Mouse (Mus musculus): Measurements from ENCODE around the gene Asic2. TPM values are rescaled to one million over a fixed set of nuclear protein-coding genes. Genes with fewer than 3 reads are reported as not detected.
"Not testable (repeated sequence)": the region's sequence is repeated elsewhere in the genome, so short reads cannot be mapped to it uniquely, and the experiment has no call there.

The Asic2 gene
- polyA plus RNA-seq, 1 experiment from 2014 or later, result 12.4 TPM

GRCm38 (mm10) chr11:81263193-81263592, 705.1 kb downstream of the Asic2 start:
- Histone ChIP-seq H3K4me3 (replicated peaks; ENCODE audit: low read length) (no peak overlapping the region), H3K36me3 (replicated peaks; ENCODE audit: control insufficient read depth, insufficient read depth) (no peaks in the 10 kb centered on the region), H3K27me3 (ENCODE audit: control insufficient read depth, insufficient read depth, low read length) (no peaks in the 10 kb centered on the region), H3K9ac (no peak overlapping the region), H3K4me1 (replicated peaks; ENCODE audit: control insufficient read depth, insufficient read depth, low read length) (no peaks in the 10 kb centered on the region), H3K4me2 (replicated peaks) (no peak overlapping the region), H3K27ac (no peak overlapping the region), H3K9me3 (ENCODE audit: control insufficient read depth, low read length) (0 out of 2 replicates have a peak, but pooled peaks cover 9% of the 10 kb centered on the region)
- WGBS, result 88% methylated on average over 1 of the region's 1 CpGs
- ATAC-seq (ENCODE audit: low FRiP score) (no peak), DNase-seq (ENCODE audit: low spot score) (no peak)

DNA sequence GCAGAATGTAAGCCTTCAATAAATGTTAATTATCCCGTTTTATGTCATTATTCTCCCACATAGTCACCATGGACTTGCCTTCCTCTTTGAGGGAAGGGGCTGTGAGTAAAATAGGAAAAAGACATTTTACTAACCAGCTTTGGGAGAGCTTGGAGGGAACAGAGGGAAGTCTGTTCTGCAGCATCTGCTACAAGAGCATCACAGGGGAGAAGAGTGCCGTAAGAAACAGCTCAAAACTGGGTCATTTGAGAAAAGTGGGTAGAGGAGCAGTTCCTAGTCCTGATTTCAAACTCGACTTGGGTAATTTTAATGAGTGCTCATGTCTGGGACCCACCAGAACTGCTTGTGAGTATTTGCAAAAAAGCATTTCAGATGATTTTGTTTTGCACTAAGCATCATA, 707.0 kb downstream of the Asic2 start:
- Histone ChIP-seq H3K4me2 (replicated peaks) (no peak overlapping the region), H3K4me3 (replicated peaks; ENCODE audit: low read length) (no peak overlapping the region), H3K27ac (no peak overlapping the region), H3K9me3 (ENCODE audit: control insufficient read depth, low read length) (0 out of 2 replicates have a peak, but pooled peaks cover 9% of the 10 kb centered on the region), H3K36me3 (replicated peaks; ENCODE audit: control insufficient read depth, insufficient read depth) (no peaks in the 10 kb centered on the region), H3K27me3 (ENCODE audit: control insufficient read depth, insufficient read depth, low read length) (no peaks in the 10 kb centered on the region), H3K4me1 (replicated peaks; ENCODE audit: control insufficient read depth, insufficient read depth, low read length) (no peaks in the 10 kb centered on the region), H3K9ac (no peak overlapping the region)
- ATAC-seq (ENCODE audit: low FRiP score) (no peak), DNase-seq (ENCODE audit: low spot score) (no peak)
- 88% methylated on average over 3 of the region's 3 CpGs for WGBS

DNA sequence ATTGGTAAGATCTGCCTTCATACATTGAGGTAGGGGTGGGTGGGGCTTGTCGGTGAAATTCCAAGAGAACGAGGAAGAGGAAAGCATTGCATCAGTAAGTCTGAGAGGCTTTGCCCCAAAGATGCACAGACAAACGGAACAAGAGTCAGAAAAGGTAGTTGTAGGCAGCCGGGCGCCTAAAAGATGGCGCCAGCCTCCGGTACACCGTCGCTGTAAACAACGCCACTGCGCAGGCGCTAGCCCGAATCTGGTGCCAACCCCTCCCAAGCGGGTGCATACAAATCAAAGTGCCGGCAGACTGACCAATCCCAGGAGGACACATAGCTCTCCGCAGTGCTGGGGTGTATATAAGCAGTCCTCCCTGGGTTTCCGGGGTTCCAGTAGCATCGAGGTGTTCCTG, 727.1 kb downstream of the Asic2 start:
- not testable (repeated sequence) for H3K9ac ChIP-seq; H3K9me3 ChIP-seq (ENCODE audit: control insufficient read depth, low read length); ATAC-seq (ENCODE audit: low FRiP score); DNase-seq (ENCODE audit: low spot score); H3K4me2 ChIP-seq (replicated peaks); H3K4me1 ChIP-seq (replicated peaks; ENCODE audit: control insufficient read depth, insufficient read depth, low read length); H3K27ac ChIP-seq; H3K4me3 ChIP-seq (replicated peaks; ENCODE audit: low read length); H3K36me3 ChIP-seq (replicated peaks; ENCODE audit: control insufficient read depth, insufficient read depth); H3K27me3 ChIP-seq (ENCODE audit: control insufficient read depth, insufficient read depth, low read length)
- 98% methylated on average over 18 of the region's 18 CpGs for WGBS

GRCm38 (mm10) chr11:81239966-81240681, 728.1 kb downstream of the Asic2 start:
- peak; percentile 36 for DNase-seq (ENCODE audit: low spot score)
- H3K4me2 ChIP-seq (replicated peaks), result no peak overlapping the region
- no peak for ATAC-seq (ENCODE audit: low FRiP score)
- H3K27me3 ChIP-seq (ENCODE audit: control insufficient read depth, insufficient read depth, low read length), result no peaks in the 10 kb centered on the region
- no peak overlapping the region for H3K4me3 ChIP-seq (replicated peaks; ENCODE audit: low read length)
- no peaks in the 10 kb centered on the region for H3K9me3 ChIP-seq (ENCODE audit: control insufficient read depth, low read length)
- WGBS, result 65% methylated on average over 13 of the region's 13 CpGs
- H3K36me3 ChIP-seq (replicated peaks; ENCODE audit: control insufficient read depth, insufficient read depth), result no peaks in the 10 kb centered on the region
- no peak overlapping the region for H3K27ac ChIP-seq
- H3K4me1 ChIP-seq (replicated peaks; ENCODE audit: control insufficient read depth, insufficient read depth, low read length), result no peaks in the 10 kb centered on the region
- no peak overlapping the region for H3K9ac ChIP-seq

DNA sequence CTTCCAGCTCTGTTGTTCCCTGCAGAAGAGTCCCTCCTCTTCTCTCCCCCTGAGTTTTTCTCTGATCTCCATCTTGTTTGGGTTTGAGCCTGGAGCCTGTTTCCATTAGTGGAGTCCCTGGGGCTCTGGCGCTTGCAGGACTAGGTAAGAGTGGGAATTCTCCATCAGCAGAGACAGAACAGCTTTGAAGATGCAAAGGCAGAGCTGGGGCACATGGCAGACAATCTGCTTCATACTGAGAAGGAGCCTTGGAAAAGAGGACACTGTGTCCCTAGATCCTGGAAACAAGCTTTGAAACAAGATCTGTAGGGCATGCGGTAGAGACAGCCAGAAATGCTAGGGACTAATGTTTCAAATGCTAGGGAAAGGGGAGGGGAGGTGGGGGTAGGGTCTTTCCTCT, 729.2 kb downstream of the Asic2 start:
- DNase-seq (ENCODE audit: low spot score) (no peak), ATAC-seq (ENCODE audit: low FRiP score) (no peak)
- Histone ChIP-seq H3K9me3 (ENCODE audit: control insufficient read depth, low read length) (no peaks in the 10 kb centered on the region), H3K4me3 (replicated peaks; ENCODE audit: low read length) (no peak overlapping the region), H3K4me2 (replicated peaks) (no peak overlapping the region), H3K36me3 (replicated peaks; ENCODE audit: control insufficient read depth, insufficient read depth) (no peaks in the 10 kb centered on the region), H3K9ac (no peak overlapping the region), H3K27me3 (ENCODE audit: control insufficient read depth, insufficient read depth, low read length) (no peaks in the 10 kb centered on the region), H3K4me1 (replicated peaks; ENCODE audit: control insufficient read depth, insufficient read depth, low read length) (no peaks in the 10 kb centered on the region), H3K27ac (no peak overlapping the region)
- 64% methylated on average over 2 of the region's 2 CpGs for WGBS

DNA sequence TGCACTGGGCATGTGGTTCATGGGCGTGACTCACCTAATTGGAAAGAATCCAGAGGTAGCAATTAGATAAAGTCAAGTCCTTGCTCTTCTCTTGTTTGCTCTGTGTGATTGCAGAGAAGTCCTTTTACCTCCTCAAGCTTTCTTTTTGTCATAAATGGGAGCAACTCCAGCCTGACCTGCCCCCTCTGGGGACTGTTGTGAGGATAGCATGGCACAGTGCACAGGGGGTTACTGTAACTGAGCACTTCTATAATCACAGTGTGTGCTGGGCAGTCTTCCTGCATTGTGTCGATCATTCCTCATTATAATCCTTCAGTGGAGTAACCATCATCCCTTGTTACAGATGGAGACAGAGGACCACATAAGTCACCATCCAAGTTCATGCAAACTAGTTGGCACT, 732.2 kb downstream of the Asic2 start:
- WGBS, result 89% methylated on average over 2 of the region's 2 CpGs
- Histone ChIP-seq H3K9me3 (ENCODE audit: control insufficient read depth, low read length) (no peaks in the 10 kb centered on the region), H3K4me2 (replicated peaks) (no peak overlapping the region), H3K36me3 (replicated peaks; ENCODE audit: control insufficient read depth, insufficient read depth) (no peaks in the 10 kb centered on the region), H3K4me1 (replicated peaks; ENCODE audit: control insufficient read depth, insufficient read depth, low read length) (no peaks in the 10 kb centered on the region), H3K4me3 (replicated peaks; ENCODE audit: low read length) (no peak overlapping the region), H3K27me3 (ENCODE audit: control insufficient read depth, insufficient read depth, low read length) (no peaks in the 10 kb centered on the region), H3K27ac (no peak overlapping the region), H3K9ac (no peak overlapping the region)
- DNase-seq (ENCODE audit: low spot score) (no peak), ATAC-seq (ENCODE audit: low FRiP score) (no peak)

DNA sequence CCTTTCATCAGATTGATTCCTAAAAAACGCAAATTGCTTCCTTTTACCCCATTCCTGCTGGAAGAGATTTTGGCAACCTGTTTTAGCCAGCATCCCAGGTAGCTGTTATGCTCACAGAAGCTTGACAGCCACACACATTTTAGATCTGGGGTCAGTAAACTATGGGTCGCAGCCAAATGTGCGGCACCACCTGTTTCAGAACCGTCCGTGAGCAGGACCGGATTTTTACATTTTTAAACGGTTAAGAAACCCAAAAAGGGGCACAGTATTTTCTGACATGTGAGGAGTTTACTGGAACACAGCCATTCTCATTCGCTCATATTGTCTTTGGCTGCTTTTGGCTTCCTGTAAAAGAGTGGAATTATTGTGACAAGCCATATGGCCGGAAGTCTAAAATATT, 744.9 kb downstream of the Asic2 start:
- DNase-seq (ENCODE audit: low spot score) (no peak), ATAC-seq (ENCODE audit: low FRiP score) (no peak)
- H3K36me3 ChIP-seq (replicated peaks; ENCODE audit: control insufficient read depth, insufficient read depth), result no peaks in the 10 kb centered on the region
- no peaks in the 10 kb centered on the region for H3K9me3 ChIP-seq (ENCODE audit: control insufficient read depth, low read length)
- no peak overlapping the region for H3K4me3 ChIP-seq (replicated peaks; ENCODE audit: low read length)
- no peak overlapping the region for H3K9ac ChIP-seq
- no peaks in the 10 kb centered on the region for H3K27me3 ChIP-seq (ENCODE audit: control insufficient read depth, insufficient read depth, low read length)
- H3K27ac ChIP-seq, result no peak overlapping the region
- no peak overlapping the region for H3K4me2 ChIP-seq (replicated peaks)
- WGBS, result 91% methylated on average over 9 of the region's 9 CpGs
- no peaks in the 10 kb centered on the region for H3K4me1 ChIP-seq (replicated peaks; ENCODE audit: control insufficient read depth, insufficient read depth, low read length)

DNA sequence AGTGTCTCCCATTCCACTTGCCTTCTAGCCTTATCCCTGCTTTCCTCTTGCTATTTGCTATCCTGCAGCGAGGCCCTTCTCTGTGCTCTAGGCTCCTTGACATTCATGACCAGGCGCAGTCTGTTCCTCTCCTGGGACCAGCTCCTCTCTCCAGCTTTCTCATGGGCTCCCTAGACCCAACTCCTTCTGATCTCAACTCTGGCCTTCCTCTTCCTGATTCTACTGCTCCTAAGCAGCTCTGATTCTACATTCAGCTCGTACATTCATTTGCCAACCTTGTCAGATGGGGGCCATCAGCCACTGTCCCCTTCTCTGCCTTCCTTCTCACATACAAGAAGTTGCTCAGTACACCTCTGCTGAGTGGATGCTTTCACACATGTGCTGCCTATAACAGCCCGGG, 747.5 kb downstream of the Asic2 start:
- no peak overlapping the region for H3K4me2 ChIP-seq (replicated peaks)
- no peaks in the 10 kb centered on the region for H3K27me3 ChIP-seq (ENCODE audit: control insufficient read depth, insufficient read depth, low read length)
- no peaks in the 10 kb centered on the region for H3K4me1 ChIP-seq (replicated peaks; ENCODE audit: control insufficient read depth, insufficient read depth, low read length)
- H3K9me3 ChIP-seq (ENCODE audit: control insufficient read depth, low read length), result no peaks in the 10 kb centered on the region
- no peak overlapping the region for H3K9ac ChIP-seq
- DNase-seq (ENCODE audit: low spot score) (no peak), ATAC-seq (ENCODE audit: low FRiP score) (no peak)
- H3K36me3 ChIP-seq (replicated peaks; ENCODE audit: control insufficient read depth, insufficient read depth), result no peaks in the 10 kb centered on the region
- H3K4me3 ChIP-seq (replicated peaks; ENCODE audit: low read length), result no peak overlapping the region
- no peak overlapping the region for H3K27ac ChIP-seq
- WGBS, result 89% methylated on average over 4 of the region's 4 CpGs

DNA sequence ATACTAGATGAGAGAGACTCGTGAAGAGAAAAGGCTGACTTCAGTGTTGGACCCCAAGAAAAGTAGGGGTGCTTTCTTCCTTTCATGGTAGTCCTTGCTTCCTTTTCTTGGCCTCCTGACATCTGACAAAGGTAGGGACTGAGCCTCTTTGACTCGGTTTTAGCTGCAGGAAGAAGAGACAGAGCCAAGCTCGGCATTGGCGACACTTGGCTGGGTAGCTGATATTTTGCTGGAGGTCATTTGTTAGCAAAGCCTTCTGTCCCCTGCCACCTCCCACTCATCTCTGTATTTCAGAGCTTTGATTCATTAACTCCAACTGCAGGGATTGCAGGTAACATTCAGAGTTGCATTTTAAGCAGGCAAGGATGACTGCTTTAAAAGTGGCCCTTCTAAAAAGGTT, 762.8 kb downstream of the Asic2 start:
- no peak for DNase-seq (ENCODE audit: low spot score)

DNA sequence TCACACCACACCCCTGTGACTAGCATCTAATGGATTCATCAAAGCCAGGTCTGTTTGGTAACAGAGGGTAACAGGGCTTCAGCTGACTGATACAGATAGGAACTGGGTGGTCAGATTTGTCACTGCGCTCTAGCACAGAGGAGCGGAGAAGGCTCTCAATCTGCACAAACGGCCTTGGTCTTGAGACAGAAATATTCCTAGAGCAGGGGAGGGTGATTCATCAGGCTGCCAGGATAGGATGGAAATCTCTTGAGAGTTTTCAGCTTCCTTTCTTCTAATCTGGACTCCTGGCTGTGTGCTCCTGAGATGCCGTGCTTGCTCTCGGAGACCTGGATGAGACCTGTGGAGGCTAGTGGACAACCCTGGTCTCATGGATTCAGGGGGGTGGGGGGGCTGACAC, 765.7 kb downstream of the Asic2 start:
- 86% methylated on average over 5 of the region's 5 CpGs for WGBS
- Histone ChIP-seq H3K9me3 (ENCODE audit: control insufficient read depth, low read length) (no peaks in the 10 kb centered on the region), H3K4me2 (replicated peaks) (no peak overlapping the region), H3K4me3 (replicated peaks; ENCODE audit: low read length) (no peak overlapping the region), H3K27me3 (ENCODE audit: control insufficient read depth, insufficient read depth, low read length) (no peaks in the 10 kb centered on the region), H3K9ac (no peak overlapping the region), H3K27ac (no peak overlapping the region), H3K4me1 (replicated peaks; ENCODE audit: control insufficient read depth, insufficient read depth, low read length) (no peaks in the 10 kb centered on the region), H3K36me3 (replicated peaks; ENCODE audit: control insufficient read depth, insufficient read depth) (no peaks in the 10 kb centered on the region)
- ATAC-seq (ENCODE audit: low FRiP score) (no peak), DNase-seq (ENCODE audit: low spot score) (no peak)

More for the DNA sequence above, 762.8 kb downstream of the Asic2 start:
- WGBS, result 57% methylated on average over 4 of the region's 4 CpGs
- Histone ChIP-seq H3K27me3 (ENCODE audit: control insufficient read depth, insufficient read depth, low read length) (no peaks in the 10 kb centered on the region), H3K36me3 (replicated peaks; ENCODE audit: control insufficient read depth, insufficient read depth) (no peaks in the 10 kb centered on the region), H3K4me1 (replicated peaks; ENCODE audit: control insufficient read depth, insufficient read depth, low read length) (no peaks in the 10 kb centered on the region), H3K27ac (no peak overlapping the region), H3K4me2 (replicated peaks) (no peak overlapping the region), H3K4me3 (replicated peaks; ENCODE audit: low read length) (no peak overlapping the region), H3K9me3 (ENCODE audit: control insufficient read depth, low read length) (no peaks in the 10 kb centered on the region), H3K9ac (no peak overlapping the region)
- ATAC-seq (ENCODE audit: low FRiP score), result no peak
